23 mouse cellular contexts compared by ENCODE assay signal in the genomic region with DNA sequence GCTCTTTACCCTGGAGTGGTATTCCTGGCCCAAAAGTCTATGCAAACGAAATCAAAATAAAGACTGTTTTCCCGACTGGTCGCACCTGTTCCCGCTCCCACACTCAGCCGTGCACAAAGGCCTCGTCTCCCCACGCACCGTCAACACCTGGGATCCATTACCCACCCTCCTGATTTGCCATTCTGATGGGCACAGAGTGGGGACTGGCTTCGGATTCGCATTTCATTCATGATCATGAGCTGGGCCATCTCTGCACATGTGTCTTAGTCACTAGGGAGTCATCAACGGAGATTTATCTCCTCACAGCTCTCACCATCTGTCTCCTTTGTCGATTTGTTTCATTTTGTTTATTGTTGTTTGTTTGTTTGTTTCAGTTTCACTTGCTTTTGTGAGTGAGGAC.
"Had no signal": no experiment of that assay in that cellular context is flagged by ENCODE, and none has a peak within 500 bp of the region (broad histone marks: within the 10 kb centered on the region; RNA-seq: fewer than 3 reads in every experiment).

No protein-coding gene starts in this region.

- ATAC-seq: intestine, postnatal 0 days; liver, postnatal 0 days; lung, postnatal 0 days; midbrain, embryonic 13.5 days; midbrain, embryonic 16.5 days had no signal

- H3K27me3 ChIP-seq: kidney, embryonic 15.5 days; limb, embryonic 12.5 days; limb, embryonic 15.5 days; midbrain, embryonic 13.5 days; stomach, embryonic 15.5 days had no signal

- H3K4me3 ChIP-seq: kidney, embryonic 15.5 days; limb, embryonic 12.5 days; limb, embryonic 15.5 days; midbrain, embryonic 10.5 days; midbrain, embryonic 13.5 days; myocyte; stomach, embryonic 15.5 days had no signal

- H3K36me3 ChIP-seq: kidney, embryonic 15.5 days; limb, embryonic 12.5 days; limb, embryonic 15.5 days; midbrain, embryonic 10.5 days; midbrain, embryonic 13.5 days; stomach, embryonic 15.5 days had no signal

- H3K4me1 ChIP-seq: kidney, embryonic 15.5 days; limb, embryonic 12.5 days; midbrain, embryonic 13.5 days; stomach, embryonic 15.5 days had no signal

- H3K9ac ChIP-seq: kidney, embryonic 15.5 days; limb, embryonic 12.5 days; limb, embryonic 15.5 days; liver, embryonic 14.5 days; liver, postnatal 0 days; lung, embryonic 14.5 days; midbrain, embryonic 13.5 days; stomach, embryonic 15.5 days had no signal

- H3K27ac ChIP-seq: kidney, embryonic 15.5 days; limb, embryonic 12.5 days; limb, embryonic 15.5 days; liver, embryonic 14.5 days; macrophage; midbrain, embryonic 10.5 days; midbrain, embryonic 13.5 days; stomach, embryonic 15.5 days had no signal

- H3K9me3 ChIP-seq: kidney, embryonic 15.5 days; limb, embryonic 12.5 days; limb, embryonic 15.5 days; midbrain, embryonic 10.5 days; midbrain, embryonic 13.5 days; stomach, embryonic 15.5 days had no signal

- DNase-seq: kidney, adult 2 months; kidney, postnatal 14 days; kidney, postnatal 4 days; left cerebral cortex, postnatal 4 days; liver, postnatal 0 days; lung, embryonic 14.5 days; retina, postnatal 1 day; right cerebral cortex, postnatal 25 days; spleen, adult 18-20 months; thymus, postnatal 25 days had no signal

- H3K4me2 ChIP-seq: kidney, embryonic 15.5 days; limb, embryonic 12.5 days; limb, embryonic 15.5 days; liver, embryonic 11.5 days; lung, embryonic 14.5 days; midbrain, embryonic 13.5 days; stomach, embryonic 15.5 days had no signal
